9 mouse cellular contexts compared by ENCODE assay signal in the genomic region with DNA sequence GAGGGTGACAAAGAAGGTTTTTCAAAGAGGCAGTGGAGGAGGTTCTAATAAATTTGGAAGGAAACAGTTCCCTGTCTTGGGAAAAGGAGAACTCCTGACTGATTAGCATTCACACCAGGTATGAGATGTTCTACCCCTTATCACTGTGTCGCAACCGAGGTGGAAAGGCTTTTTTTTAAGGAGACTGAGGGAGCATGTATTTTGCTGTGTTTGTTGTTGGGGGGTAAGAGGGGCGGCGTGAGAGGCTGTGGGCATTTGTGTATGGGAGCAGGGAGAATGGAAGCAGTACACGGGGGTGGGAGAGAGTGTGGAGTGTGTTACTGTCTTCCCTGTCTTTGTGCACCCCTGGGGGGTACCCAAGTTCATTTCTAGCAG.
A peak's percentile ranks its signal among the peaks of the same experiment; 100 is the strongest.
DNase-seq lines count a peak whose midpoint lies in the region; ATAC-seq lines count a peak whose summit lies in the region.
"Had no signal": no experiment of that assay in that cellular context is flagged by ENCODE, and none has a peak within 500 bp of the region (broad histone marks: within the 10 kb centered on the region; RNA-seq: fewer than 3 reads in every experiment).

No protein-coding gene starts in this region.

- H3K4me2 ChIP-seq in kidney, embryonic 14.5 days (replicated peaks; ENCODE audit: low read depth, low read length) = peak overlapping the region; percentile 53
- peak overlapping the region; percentile 74 for H3K4me2 ChIP-seq in heart, embryonic 14.5 days (ENCODE audit: low read length)

- H3K4me3 ChIP-seq in kidney, embryonic 14.5 days (ENCODE audit: low read length) = peak overlapping the region; percentile 34
- H3K4me3 ChIP-seq in heart, embryonic 14.5 days (ENCODE audit: control insufficient read depth in 1 of 2, insufficient read depth in 1 of 2, low read depth in 1 of 2, low read length in 2 of 2) = peak overlapping the region; percentile 48 to 50

- peak overlapping the region; percentile 51 for H3K9ac ChIP-seq in kidney, embryonic 14.5 days (ENCODE audit: low read depth, low read length)
- peak overlapping the region; percentile 83 for H3K9ac ChIP-seq in heart, embryonic 14.5 days (ENCODE audit: low read length)

- H3K36me3 ChIP-seq in kidney, embryonic 14.5 days (ENCODE audit: control insufficient read depth, insufficient read depth, low read length) = no peaks in the 10 kb centered on the region
- H3K36me3 ChIP-seq in heart, embryonic 14.5 days (ENCODE audit: control insufficient read depth, insufficient read depth, low read length) = no peaks in the 10 kb centered on the region
- H3K36me3 ChIP-seq: G1E had no signal

- no peak overlapping the region; the same call in 1 of the 2 replicates for H3K27ac ChIP-seq in kidney, embryonic 14.5 days (ENCODE audit: low read depth, low read length)
- peak overlapping the region; percentile 86 to 96 for H3K27ac ChIP-seq in heart, embryonic 14.5 days (replicated peaks in 1 of 2; ENCODE audit: control insufficient read depth in 1 of 2, insufficient read depth in 1 of 2, low read depth in 2 of 2, low read length in 2 of 2)

- H3K9me3 ChIP-seq in kidney, embryonic 14.5 days (ENCODE audit: control insufficient read depth, low read length) = no peaks in the 10 kb centered on the region
- no peaks in the 10 kb centered on the region for H3K9me3 ChIP-seq in heart, embryonic 14.5 days (ENCODE audit: control insufficient read depth, low read length)
- H3K9me3 ChIP-seq: G1E had no signal

- ATAC-seq in kidney, embryonic 14.5 days (ENCODE audit: low FRiP score, low TSS enrichment) = peak; percentile 65
- ATAC-seq in heart, embryonic 14.5 days (ENCODE audit: insufficient number of reproducible peaks, insufficient read depth, low FRiP score, low read depth) = 0 out of 2 replicates have a peak, but pooled peaks have one; percentile 44

- peaks cover 7% of the 10 kb centered on the region; the same call in 1 of the 2 replicates for H3K4me1 ChIP-seq in kidney, embryonic 14.5 days (ENCODE audit: control insufficient read depth, insufficient read depth, low read length)
- H3K4me1 ChIP-seq in heart, embryonic 14.5 days (ENCODE audit: control insufficient read depth in 2 of 2, insufficient read depth in 2 of 2, low read length in 2 of 2) = peaks cover 10 to 47% of the 10 kb centered on the region in 2 experiments

- no peak for DNase-seq in kidney, postnatal 10 days
- peak; percentile 40 to 63 for DNase-seq in cerebellum, adult 18-20 months
- DNase-seq in lung, postnatal 10 days = peak; percentile 16
- DNase-seq in MN1 (ENCODE audit: low spot score) = no peak
- no peak for DNase-seq in natural killer cell, adult 2 months (ENCODE audit: low spot score in 2 of 2)
- no peak for DNase-seq in left cerebral cortex, adult 9 months (ENCODE audit: low spot score in 2 of 2)

- no peaks in the 10 kb centered on the region for H3K27me3 ChIP-seq in kidney, embryonic 14.5 days (ENCODE audit: control insufficient read depth, insufficient read depth, low read length)
- H3K27me3 ChIP-seq in heart, embryonic 14.5 days (ENCODE audit: control insufficient read depth, insufficient read depth, low read length) = no peaks in the 10 kb centered on the region

- under 1% methylated on average over 5 of the region's 5 CpGs for WGBS in kidney, embryonic 14.5 days
- 0% methylated on average over 5 of the region's 5 CpGs for WGBS in heart, embryonic 14.5 days

Comparison
In these comparisons a context has a peak if more than half of its experiments do, and no peak if none do; other contexts are left out.
1. DNase-seq: peak in cerebellum, adult 18-20 months (2 of 2) and lung, postnatal 10 days (single experiment); none in kidney, postnatal 10 days (single experiment), MN1 (single experiment), natural killer cell, adult 2 months (0 of 2) and left cerebral cortex, adult 9 months (0 of 2).